Mouse (Mus musculus) Patski (cell line): ENCODE results near the gene Smarcc1. TPM values are rescaled to one million over a fixed set of nuclear protein-coding genes. Genes with fewer than 3 reads are reported as not detected.

Source experiments
- ATAC-seq: fragments of 100-300 bp; one replicate; pipeline ENCODE4 v1.8.0; 2021
- CTCF ChIA-PET: fragments of 350-600 bp; sonication (Branson Sonifier 250); formaldehyde crosslinking; loops from one replicate; lab custom pipeline; 2022; ENCODE audit warnings: inconsistent platforms; lab: Charles Lee
- POLR2A ChIA-PET: fragments of 350-600 bp; sonication (Branson Sonifier 250); formaldehyde crosslinking; loops from one replicate; lab custom pipeline; 2022; ENCODE audit warnings: antibody characterized with exemption, inconsistent platforms; lab: Charles Lee
- DNase-seq: peaks from one replicate; pipeline ENCODE4 v3.0.0-alpha.2; 2011; ENCODE audit warnings: low read depth, low spot score
- H3K27me3 ChIP-seq: fragments of 371-371 bp; one replicate; pipeline ENCODE4 v1.5.1; 2021
- CTCF ChIP-seq: fragments of 100-300 bp; IDR thresholded peaks from one replicate; pipeline ENCODE4 v1.5.1; 2021
- in situ Hi-C: fragments of 300-500 bp; cut with MboI; formaldehyde crosslinking; loops from 3 replicates; pipeline ENCODE4 v1.11.1; 2018; ENCODE audit warnings: low pct_unique_long_range_greater_than_20kb, mixed read lengths
- polyA plus RNA-seq: library from polyadenylated mRNA; unstranded; gene quantifications from one replicate; pipeline ENCODE4 v1.2.3, GENCODE M21; 2021

The Smarcc1 gene
- polyA plus RNA-seq, 1 experiment from 2014 or later = 65.4 TPM

GRCm38 (mm10) chr9:110230395-110231071 lies 113.0 kb downstream of the Smarcc1 start:
- CTCF ChIA-PET = interaction anchor here (1.9 kb wide), 1 partner anchor 12 kb away, joined by 5 read pairs; no protein-coding TSS in a partner anchor
- POLR2A ChIA-PET = no interaction called here
- in situ Hi-C loops = no loop called here
- DNase-seq (no peak), ATAC-seq (no peak)
- H3K27me3 ChIP-seq = no peaks in the 10 kb centered on the region
- no peak for TF ChIP-seq CTCF

- CTCF ChIA-PET = no interaction called here
- DNase-seq (no peak), ATAC-seq (no peak)
- in situ Hi-C loops = no loop called here
- TF ChIP-seq CTCF = no peak
- POLR2A ChIA-PET = no interaction called here
- no peaks in the 10 kb centered on the region for H3K27me3 ChIP-seq
Measured at GRCm38 (mm10) chr9:110234962-110235361, 117.5 kb downstream of the Smarcc1 start.

- ChIA-PET CTCF (no interaction called here), POLR2A (no interaction called here)
- H3K27me3 ChIP-seq = no peaks in the 10 kb centered on the region
- no peak for ATAC-seq
- DNase-seq = no peak
- in situ Hi-C loops = no loop called here
- TF ChIP-seq CTCF = no peak
Measured at GRCm38 (mm10) chr9:110243221-110243833, 125.8 kb downstream of the Smarcc1 start, which contains the start of gene Cspg5. Gene Cspg5 (plus strand): TSS chr9:110243783.

DNA sequence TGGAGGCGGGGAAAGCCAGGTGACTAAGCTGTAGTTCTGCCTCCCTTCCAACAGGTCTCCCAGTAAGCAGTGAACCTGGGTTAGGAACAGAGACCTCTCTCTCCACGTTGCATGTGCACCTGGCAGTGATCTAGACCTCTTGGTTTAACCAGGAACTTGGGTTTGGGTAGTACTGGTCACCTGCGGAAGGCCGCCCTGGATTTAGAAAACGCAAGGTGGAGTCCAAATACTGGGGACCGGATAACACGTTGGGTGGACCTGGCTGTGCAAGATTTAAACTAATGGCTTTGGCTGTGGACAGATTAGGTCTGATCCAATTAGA lies 127.0 kb downstream of the Smarcc1 start:
- no peak for TF ChIP-seq CTCF
- H3K27me3 ChIP-seq = no peaks in the 10 kb centered on the region
- CTCF ChIA-PET = no interaction called here
- ATAC-seq (no peak), DNase-seq (no peak)
- POLR2A ChIA-PET = no interaction called here
- in situ Hi-C loops = no loop called here

- ATAC-seq = peak; percentile 60
- no peak for TF ChIP-seq CTCF
- no peaks in the 10 kb centered on the region for H3K27me3 ChIP-seq
Measured at GRCm38 (mm10) chr9:110244889-110245589, 127.5 kb downstream of the Smarcc1 start.

DNA sequence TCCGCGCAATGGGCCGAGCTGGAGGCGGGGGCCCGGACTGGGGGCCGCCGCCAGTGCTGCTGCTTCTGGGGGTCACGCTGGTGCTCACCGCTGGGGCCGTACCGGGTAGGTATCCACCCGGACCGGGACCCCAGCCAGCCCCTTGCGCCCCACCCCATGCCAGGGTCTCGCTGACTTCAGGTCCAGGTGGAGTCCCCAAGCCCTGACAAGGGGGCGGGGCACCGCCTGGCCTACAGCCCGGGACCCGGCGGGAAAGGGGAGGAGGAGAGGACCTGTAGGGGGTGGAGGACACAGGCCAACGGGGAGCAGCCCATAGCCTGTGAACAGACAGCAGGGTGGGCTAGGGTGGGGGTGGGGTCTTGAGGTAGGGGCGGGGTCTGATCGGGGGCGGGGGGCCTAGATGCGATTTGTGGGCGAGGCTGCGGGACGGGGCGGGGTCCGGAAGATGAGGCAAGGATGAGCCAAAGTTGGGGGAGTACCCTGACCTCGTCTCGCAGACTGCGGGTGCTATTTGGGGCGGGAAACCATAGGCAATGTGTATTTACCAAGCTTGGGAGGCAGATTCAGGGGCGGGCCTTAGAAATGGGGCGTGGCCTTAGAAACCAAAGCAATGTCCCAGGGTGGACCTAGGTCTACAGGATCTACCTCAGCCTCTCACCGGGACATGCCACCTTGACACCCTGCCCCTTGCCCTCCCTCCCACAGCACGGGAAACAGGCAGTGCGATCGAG lies 128.2 kb downstream of the Smarcc1 start:
- DNase-seq = no peak
- H3K27me3 ChIP-seq = peaks cover 1% of the 10 kb centered on the region
- CTCF ChIA-PET = no interaction called here
- no peak for TF ChIP-seq CTCF
- in situ Hi-C loops = loop anchor here (5.0 kb wide), 1 partner anchor 47 kb away; no protein-coding TSS in a partner anchor
- ATAC-seq = peak; percentile 64
- POLR2A ChIA-PET = interaction anchor here (0.6 kb wide), 1 partner anchor 14 kb away, joined by 3 read pairs; no protein-coding TSS in a partner anchor

More at GRCm38 (mm10) chr9:110244889-110245589, 127.5 kb downstream of the Smarcc1 start:
- CTCF ChIA-PET = no interaction called here
- POLR2A ChIA-PET = no interaction called here
- in situ Hi-C loops = loop anchor here (5.0 kb wide), 1 partner anchor 47 kb away; no protein-coding TSS in a partner anchor
- DNase-seq = no peak

GRCm38 (mm10) chr9:110246321-110246640 lies 128.8 kb downstream of the Smarcc1 start:
- ATAC-seq (peak; percentile 1), DNase-seq (no peak)
- CTCF ChIA-PET = no interaction called here

DNA sequence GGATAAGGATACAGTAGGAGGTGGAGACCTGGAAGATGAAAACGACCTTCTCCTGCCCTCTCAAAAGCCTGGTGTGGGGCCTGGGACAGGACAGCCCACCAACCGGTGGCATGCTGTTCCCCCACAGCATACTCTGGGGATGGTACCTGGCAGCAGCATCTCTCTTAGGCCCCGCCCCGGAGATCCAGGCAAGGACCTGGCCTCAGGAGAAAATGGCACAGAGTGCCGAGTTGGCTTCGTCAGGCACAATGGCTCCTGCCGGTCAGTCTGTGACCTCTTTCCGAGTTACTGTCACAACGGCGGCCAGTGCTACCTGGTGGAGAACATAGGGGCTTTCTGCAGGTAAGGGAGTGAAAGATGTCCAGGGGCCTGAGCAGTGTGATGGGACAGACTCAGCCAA lies 129.5 kb downstream of the Smarcc1 start:
- ATAC-seq (no peak), DNase-seq (no peak)
- TF ChIP-seq CTCF = no peak
- H3K27me3 ChIP-seq = peaks cover 3% of the 10 kb centered on the region
- ChIA-PET CTCF (no interaction called here), POLR2A (no interaction called here)
- in situ Hi-C loops = loop anchor here (5.0 kb wide), 1 partner anchor 45 kb away; no protein-coding TSS in a partner anchor

More at GRCm38 (mm10) chr9:110246321-110246640, 128.8 kb downstream of the Smarcc1 start:
- in situ Hi-C loops = loop anchor here (5.0 kb wide), 1 partner anchor 46 kb away; no protein-coding TSS in a partner anchor
- POLR2A ChIA-PET = no interaction called here
- H3K27me3 ChIP-seq = peaks cover 3% of the 10 kb centered on the region
- no peak for TF ChIP-seq CTCF

- DNase-seq = no peak
- no peak for TF ChIP-seq CTCF
- no peak for ATAC-seq
- CTCF ChIA-PET = no interaction called here
- POLR2A ChIA-PET = no interaction called here
- in situ Hi-C loops = loop anchor here (5.0 kb wide), 1 partner anchor 43 kb away; no protein-coding TSS in a partner anchor
- H3K27me3 ChIP-seq = peaks cover 3% of the 10 kb centered on the region
Measured at GRCm38 (mm10) chr9:110248861-110249260, 131.4 kb downstream of the Smarcc1 start.
